Mouse (Mus musculus) CH12.LX (cell line): Measurements from ENCODE around the gene Ppm1j.

Experiments
- CHD1 ChIP-seq: IDR thresholded peaks from 2 replicates; pipeline ENCODE4 v1.6.1; 2012; ENCODE audit warnings: low read depth, low read length, improper control_type of control experiment, inconsistent platforms
- CTCF ChIP-seq, 2 experiments: IDR thresholded peaks in 1 of 2; conservative IDR thresholded peaks in 1 of 2; 2 replicates each; pipeline ENCODE4 v1.5.1; 2011 to 2012; ENCODE audit warnings: low read depth in 2 of 2, low read length in 2 of 2, improper control_type of control experiment in 1 of 2, inconsistent platforms in 1 of 2, mild to moderate bottlenecking in 1 of 2, moderate library complexity in 1 of 2
- EP300 ChIP-seq: IDR thresholded peaks from 2 replicates; pipeline ENCODE4 v1.6.1; 2011; ENCODE audit warnings: low read length, improper control_type of control experiment
- HCFC1 ChIP-seq: IDR thresholded peaks from 2 replicates; pipeline ENCODE4 v1.6.1; 2012; ENCODE audit warnings: low read depth, mild to moderate bottlenecking, inconsistent platforms, low read length, improper control_type of control experiment
- JUN ChIP-seq: IDR thresholded peaks from 2 replicates; pipeline ENCODE4 v1.6.1; 2011; ENCODE audit warnings: low read depth, mild to moderate bottlenecking, low read length, improper control_type of control experiment, moderate library complexity; ENCODE audit not compliant: insufficient read depth
- JUND ChIP-seq: conservative IDR thresholded peaks from 2 replicates; pipeline ENCODE4 v1.6.1; 2011; ENCODE audit warnings: low read depth, low read length, improper control_type of control experiment
- MEF2A ChIP-seq: IDR thresholded peaks from 2 replicates; pipeline ENCODE4 v1.6.1; 2014; ENCODE audit warnings: low read depth, mild to moderate bottlenecking, inconsistent platforms, low read length, improper control_type of control experiment, borderline replicate concordance
- NRF1 ChIP-seq: IDR thresholded peaks from 2 replicates; pipeline ENCODE4 v1.6.1; 2014; ENCODE audit warnings: low read depth, mild to moderate bottlenecking, inconsistent platforms, low read length, improper control_type of control experiment, moderate library complexity
- POLR2A ChIP-seq: IDR thresholded peaks from 2 replicates; pipeline ENCODE4 v1.6.1; 2011; ENCODE audit warnings: low read depth, mild to moderate bottlenecking, improper control_type of control experiment, low read length
- SMC3 ChIP-seq: IDR thresholded peaks from 2 replicates; pipeline ENCODE4 v1.6.1; 2011; ENCODE audit warnings: low read depth, low read length, improper control_type of control experiment
- UBTF ChIP-seq: IDR thresholded peaks from 2 replicates; pipeline ENCODE4 v1.6.1; 2012; ENCODE audit warnings: low read depth, mild to moderate bottlenecking, inconsistent platforms, low read length, improper control_type of control experiment, moderate library complexity
- ZKSCAN1 ChIP-seq: IDR thresholded peaks from 2 replicates; pipeline ENCODE4 v1.6.1; 2012; ENCODE audit warnings: low read depth, inconsistent platforms, low read length, improper control_type of control experiment, borderline replicate concordance

- TF ChIP-seq POLR2A = no peak
- no peak for TF ChIP-seq CTCF (conservative IDR thresholded peaks at IDR 0.05 in 1 of 2, IDR thresholded peaks at IDR 0.05 in 1 of 2; ENCODE audit: low read depth in 2 of 2, low read length in 2 of 2)
- no peak for TF ChIP-seq SMC3
- TF ChIP-seq JUN = peak; percentile 98
- TF ChIP-seq UBTF = no peak
- TF ChIP-seq ZKSCAN1 = no peak
- TF ChIP-seq EP300 = peak; percentile 80
- TF ChIP-seq CHD1 = no peak
- TF ChIP-seq MEF2A = peak; percentile 100
- TF ChIP-seq NRF1 = no peak
- peak; percentile 24; the same call in 1 of the 2 replicates for TF ChIP-seq HCFC1
- peak; percentile 92 for TF ChIP-seq JUND
Observed at GRCm38 (mm10) chr3:104767141-104767540, 13.7 kb upstream of the Ppm1j start.
